Mouse (Mus musculus) adrenal gland, adult 2 months (tissue): ENCODE measurements at regions not wholly inside any gene's neighbourhood (a gene's known extent, or its start where the extent isn't known, plus 50 kb on each side); places are given as distances from the start of the nearest gene placed in this dataset.

Source experiments
- DNase-seq: peaks from one replicate; pipeline ENCODE4 v3.0.0; 2021

DNA sequence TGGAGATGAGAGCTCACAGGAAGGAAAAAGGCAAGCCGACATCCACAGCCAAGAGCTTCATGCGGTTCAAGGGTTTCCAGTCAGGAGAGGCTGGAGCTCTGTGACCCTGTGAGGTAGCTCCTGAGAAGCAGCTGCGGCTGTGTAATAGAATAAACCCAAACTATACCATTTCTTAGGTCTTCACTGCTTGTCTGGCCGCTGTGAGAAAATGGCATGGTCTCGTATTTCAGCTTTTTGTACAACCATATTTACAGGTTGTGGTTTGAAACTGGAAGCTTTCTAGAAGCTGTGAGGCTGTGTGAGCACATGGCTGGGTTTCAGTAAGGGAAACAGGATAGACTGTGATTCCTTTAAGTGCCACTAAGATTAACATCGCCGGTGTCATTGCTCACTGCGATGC is 388.6 kb upstream of the Gm11114 start:
- DNase-seq: no peak

DNA sequence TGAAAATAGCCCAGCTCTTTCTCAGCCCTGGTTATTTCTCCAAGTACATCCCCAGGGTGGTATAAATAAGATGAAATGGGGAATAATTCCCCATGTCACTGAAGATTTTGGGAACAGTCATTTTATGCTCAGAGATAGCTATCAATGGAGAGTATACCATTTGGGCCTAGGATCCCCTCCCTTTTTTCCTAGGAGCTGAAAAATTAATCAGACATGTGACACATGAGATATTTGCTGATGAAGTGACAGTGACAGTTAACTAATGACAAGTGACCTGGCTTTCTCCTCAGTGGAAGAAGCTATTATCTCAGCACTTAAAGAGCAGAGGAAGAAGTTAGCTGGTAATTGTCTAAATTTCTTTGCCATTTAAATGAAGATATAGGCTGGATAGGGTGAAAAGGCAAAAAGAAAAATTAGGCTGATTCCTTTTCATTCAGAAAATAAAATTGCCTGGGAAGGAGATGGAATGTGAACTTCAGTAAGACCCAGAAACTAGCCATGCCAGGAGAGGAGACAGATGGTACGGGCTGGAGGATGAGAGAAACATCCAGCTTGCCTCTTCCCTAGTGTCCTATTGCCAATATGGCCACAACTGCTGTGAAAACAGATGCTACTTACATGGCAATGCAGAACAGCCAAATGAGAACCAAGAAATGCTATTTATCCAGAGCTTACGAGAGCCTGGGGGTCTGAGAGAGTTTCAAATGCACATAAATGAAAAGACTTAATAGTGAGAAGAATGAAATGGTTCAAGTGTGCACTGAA is 376.1 kb upstream of the Gm11114 start:
- no peak for DNase-seq

DNA sequence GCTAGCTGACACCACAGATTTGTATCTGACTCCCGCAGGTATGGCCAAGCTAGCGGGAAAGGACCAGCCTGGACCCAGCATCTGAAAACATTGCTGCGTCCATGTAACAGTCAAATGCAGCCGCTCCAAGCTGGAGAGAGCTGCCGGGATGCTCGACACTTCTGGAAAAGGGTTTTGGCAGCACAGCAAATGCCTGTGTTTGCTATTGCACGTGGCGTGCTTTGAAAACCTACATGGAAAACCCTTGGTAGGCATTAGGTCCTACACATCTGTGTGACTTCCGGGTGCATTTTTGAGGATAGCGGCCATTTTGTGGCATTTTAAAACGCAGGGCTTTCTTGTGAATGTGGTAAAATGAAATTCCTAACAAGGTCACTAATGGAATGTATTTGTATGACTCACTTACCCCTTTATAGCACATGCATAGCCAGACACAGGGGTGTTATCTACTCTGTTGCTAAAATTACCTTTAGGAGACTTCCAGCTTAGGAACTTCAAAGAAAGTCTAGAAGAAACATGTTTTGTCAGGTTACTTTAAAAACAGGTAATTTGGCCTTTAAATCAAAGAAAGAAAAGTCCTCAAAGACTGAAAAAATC is 345.9 kb upstream of the Gm11114 start:
- DNase-seq: no peak

DNA sequence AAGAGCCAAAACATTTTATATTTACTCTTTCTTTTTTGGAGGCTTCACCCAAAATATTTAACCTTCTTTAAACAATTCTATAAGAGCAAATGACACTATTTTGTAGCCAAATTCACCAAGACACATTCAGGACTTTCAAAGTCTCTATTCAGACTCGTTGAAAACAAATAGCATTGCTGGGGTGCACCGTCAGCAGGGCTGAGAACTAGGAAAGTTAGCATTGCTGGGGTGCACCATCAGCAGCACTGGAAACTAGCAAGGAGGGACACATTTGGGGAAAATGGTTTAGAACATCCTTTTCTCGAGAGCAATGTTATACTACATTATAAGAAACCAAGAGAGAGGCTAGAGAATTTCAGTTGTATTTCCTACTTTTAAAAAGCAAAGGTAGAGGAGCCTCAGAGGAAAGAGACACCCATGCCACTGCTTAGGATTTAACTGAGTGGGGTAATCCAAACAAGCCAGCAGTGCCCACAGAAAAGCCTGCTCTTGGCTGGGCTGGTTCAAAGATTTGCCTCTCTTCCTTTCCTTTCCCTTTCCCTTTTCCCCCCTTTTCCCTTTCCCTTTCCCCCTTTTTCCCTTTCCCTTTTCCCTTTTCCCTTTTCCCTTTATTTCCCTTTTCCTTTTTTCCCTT is 342.5 kb upstream of the Gm11114 start:
- no peak for DNase-seq

DNA sequence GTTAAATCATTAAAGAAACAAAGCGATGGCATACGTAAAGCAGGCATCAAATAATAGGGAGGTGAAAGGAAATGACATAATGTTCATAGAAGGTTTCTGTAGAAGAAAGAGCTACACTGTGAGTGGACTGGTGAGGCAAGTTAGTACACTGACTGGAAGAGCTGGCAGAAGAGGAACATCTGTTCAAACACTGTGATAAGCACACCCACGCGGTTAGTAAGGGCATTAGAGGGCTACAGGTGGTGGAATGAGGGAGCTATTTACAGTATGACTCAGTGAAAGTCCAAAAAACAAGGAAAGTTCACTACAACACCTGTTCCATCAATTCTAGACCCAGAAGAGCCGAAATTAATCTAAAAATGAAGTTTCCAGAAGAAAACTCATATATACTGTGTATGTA is 335.1 kb upstream of the Gm11114 start:
- DNase-seq: no peak

DNA sequence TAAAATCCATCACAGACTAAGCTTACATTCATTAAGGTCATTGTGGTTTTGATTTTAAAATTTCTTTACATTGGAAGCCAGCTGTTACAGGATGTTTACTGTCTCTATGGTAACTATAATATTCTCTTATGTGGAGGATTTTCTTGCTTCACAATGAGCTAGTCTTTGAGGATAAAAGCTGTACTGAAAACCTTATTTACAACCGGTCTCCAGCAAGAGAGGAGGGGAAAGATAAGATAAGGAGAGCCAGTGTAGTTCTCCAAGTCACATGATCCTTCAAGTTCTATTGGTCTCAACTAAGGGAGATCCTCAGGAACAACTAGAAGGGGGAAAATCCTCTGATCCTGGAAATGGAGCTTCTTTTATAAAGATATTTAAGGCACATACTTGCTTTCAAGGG is 309.2 kb upstream of the Gm11114 start:
- DNase-seq: no peak

DNA sequence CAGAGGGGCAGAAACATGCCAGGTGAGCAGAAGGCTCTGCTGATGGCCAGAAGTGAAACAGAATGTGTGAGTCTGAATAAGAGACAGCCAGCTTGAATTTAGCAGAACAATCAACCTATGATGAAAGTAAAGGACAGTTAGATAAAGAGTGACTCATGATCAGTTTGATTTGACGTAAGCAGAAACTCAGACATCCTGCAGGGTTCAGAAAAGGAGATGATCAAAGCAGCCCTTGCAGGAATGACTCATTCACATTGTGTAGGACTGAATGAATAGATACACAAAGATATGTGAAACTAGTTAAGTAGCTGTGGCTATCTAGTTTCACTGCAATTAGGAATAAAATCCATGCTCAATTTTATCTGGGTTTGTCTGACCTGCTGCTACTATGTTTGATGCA is 301.2 kb upstream of the Gm11114 start:
- DNase-seq: peak; percentile 9

DNA sequence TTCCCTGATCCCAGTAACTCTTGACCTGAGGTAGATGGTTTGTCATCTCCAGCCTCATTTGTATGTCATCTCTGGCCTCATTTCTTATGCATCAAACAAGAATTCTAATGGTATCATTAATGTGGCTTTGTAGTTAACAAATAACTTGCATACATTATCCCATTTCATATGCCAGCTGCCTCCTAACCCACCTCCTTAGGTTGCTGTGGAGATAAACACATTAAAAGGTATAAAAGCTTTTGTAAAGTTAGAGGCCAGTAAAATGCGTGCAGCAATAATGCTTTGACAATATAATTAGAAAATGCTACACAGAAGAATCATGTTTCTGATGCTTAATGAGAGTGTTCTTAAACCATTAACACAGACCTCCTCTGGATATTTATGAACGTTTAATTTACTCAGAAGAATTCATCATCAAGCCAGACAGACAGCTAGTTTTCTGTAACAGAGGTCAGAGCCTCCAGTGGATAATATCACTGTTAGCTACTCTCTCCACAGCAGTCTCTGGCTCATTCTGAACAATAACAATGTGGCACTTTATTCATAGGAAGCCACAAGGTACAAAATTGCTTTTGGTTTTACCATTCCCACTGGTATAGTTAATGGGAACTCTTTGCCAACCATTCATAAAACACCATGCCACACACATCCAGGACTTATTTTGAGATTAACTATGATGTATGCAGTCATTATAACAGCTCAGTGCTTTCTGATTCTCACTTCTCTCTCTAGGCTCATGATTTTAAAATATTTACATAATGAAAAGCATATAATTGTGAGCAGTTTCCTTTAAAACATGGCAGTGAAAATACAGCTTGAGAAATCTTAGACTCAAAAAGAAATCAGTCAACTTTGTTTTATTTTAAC is 264.2 kb upstream of the Gm11114 start:
- no peak for DNase-seq

DNA sequence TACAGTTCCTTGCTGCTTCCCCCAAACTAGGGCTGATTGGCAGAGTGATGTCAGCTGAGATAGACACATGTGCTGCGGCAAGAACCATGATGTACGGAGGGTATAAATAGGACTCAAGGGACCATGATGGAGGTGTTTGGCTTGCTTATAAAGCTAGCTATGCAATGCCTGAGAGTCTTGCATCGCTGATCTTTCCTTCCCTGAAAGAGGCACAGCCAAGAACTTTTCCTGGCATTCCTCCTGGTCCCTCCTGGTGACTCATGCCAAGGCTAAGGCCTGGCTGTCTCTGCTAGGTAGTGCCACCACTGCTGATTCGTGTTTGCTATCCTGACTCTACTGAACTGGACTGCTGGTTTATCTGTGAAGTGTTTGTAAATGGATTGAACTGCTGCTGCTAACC is 260.0 kb upstream of the Gm11114 start:
- DNase-seq: peak; percentile 51

DNA sequence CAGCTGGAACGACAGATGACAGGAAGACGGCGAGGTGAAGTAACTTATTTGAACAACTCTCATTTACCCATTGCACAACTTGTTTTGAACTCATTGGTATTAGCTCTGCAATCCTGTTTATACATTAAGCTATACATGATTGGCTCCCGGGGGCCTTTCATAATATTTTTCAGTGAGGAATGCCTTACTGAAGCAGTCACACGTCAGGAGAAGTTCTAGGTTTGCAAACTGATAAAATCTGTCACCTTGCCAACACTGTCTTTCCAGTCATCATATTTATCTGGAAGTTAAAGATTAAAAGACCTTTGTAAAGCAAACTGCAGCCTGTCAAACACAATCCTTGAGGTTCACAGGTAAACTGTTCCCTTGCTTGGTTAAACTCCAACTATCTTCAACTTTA is 232.6 kb upstream of the Gm11114 start:
- no peak for DNase-seq

DNA sequence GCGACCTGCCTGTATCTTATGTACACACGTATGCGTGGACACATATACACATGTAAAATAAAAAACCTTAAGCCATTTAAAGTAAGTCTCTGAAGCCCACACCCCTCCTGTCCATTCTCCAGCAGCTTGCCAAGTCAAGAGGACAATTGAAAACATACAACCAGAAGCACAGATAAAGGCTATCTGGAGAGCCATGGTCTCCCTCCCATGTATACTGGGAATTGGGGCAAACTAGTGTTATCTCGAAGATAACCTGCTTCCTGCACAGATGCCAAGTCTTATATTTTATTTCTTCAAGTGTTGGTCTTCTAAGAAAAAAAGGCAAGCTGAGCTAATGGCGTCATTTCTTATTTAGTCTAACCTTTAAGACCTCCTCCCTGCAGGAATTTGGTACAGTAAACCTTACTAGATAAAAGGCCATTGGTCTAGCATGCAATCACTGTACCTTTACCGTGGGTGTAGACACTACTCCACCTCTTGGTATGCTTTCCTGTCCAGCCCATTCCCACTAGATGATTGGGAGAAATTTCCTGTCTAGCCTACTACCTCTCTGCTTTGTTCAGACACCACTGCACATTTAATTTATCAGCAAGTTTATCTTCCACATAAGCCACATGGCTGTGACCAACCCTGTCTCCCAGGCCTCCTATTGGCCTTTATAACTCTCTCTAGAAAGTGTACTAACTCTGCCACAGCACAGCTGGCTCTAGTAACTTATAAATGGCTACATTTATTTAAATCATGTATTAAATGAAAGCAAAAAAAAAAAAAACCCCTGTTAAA is 223.8 kb upstream of the Gm11114 start:
- no peak for DNase-seq

DNA sequence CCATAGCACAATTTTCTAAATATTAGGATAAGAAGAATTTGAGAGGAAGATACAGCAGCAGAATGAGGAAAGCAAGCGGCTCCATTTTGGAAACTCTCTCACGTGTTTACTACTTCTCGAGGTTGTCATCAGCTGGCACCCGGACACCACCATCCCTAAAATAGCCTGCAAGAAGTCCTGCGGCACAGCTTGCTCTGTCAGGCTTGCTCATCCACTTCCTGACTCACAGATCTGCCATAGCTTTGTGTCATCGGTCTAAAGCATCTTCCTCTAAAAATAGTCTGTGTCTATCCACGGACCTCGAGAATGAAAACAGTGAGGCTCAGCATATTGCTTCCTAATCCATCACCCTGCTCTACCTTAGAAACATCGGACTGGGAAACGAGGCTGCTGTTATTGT is 222.3 kb upstream of the Gm11114 start:
- DNase-seq: no peak

DNA sequence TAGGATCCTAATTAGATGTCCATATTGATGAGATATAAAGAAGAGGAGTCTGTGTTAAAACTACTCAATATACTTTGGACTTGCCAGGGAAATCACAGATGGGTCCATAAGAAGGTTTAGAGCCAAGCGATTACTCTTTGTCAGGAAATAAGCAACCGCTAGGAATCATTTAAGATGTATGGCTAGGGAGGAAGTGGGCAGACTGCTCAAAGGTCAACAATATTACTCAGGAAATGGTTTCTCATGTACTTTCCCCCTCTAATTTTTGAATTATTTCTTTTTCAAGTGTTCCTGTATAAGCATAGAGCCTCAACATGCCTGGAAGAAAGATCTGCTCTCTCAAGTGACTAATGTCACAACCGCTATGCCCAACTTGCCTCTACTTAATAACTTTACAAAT is 217.3 kb upstream of the Gm11114 start:
- DNase-seq: no peak

DNA sequence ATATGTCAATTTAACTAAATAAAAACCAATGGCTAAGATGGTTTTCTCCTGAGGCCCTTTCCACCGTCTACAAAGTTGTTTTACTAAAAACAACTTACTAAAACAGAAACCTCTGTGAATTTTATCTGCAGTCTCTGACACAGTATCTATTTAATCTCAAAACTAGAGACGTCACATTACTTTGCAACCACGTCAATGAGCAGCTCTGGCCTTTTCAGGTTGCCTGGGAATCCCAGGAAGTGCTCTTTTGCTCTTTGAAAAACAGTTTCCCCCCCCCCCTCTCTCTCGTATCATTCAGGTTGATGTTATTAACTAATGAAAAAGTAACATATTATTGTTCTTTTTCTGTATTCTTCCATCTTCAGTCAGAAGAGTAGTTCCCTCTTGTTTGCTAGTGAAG is 216.1 kb upstream of the Gm11114 start:
- DNase-seq: no peak

DNA sequence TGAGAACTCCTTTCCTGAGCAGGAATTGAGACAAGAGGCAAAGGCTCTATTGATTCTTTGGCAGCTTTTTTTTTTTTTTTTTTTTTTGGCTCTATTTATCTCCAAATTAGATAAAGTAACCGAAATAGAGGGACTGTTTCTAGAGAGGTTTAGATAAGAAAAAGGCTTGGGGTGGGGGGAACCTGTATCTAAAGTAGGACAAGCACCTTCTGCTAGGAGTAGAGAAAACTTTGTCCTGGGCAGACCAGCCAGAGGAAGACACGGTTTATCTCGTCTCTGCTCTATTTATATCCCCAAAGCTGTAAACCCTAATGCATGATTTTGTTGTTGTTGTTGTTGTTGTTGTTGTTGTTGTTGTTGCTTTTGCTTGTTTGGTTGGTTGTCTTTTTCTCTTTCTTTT is 199.6 kb upstream of the Gm11114 start:
- DNase-seq: no peak

DNA sequence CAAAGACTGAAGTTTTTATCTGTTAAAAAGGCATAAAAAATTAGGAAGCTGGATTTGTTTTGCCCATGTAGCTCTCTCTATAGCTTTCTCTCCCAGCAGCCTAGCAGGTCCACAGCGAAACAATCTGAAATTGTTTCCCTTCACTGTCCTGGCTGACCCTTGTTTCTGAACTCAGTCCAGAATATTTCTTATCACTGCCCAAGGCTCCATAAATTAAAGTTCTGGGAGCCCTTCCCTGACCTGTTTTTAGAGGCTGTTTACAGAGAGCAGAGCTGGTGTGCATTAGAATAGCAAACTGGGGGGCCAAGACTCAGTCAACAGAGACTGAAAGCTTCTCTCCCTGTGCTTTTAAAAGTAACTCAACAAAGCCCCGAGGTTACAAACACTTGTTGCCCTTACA is 198.3 kb upstream of the Gm11114 start:
- peak; percentile 29 for DNase-seq

DNA sequence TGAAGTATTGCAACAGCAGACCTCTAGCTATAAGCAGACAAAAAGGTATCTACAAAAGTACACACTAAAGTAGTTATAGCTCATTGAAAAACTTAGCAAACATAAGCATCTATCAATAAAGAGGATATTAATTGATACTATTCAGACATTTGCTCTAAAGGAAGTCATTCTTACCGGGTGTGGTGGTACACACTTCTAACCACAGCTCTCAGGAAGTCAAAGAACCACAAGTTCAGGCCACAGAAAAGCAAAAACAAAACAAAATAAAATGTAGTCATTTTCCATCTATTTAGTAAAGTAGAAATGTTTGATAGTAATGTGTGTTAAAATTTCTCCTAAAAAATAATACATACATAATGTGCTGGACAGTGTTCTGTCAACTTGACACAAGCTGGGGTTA is 192.5 kb upstream of the Gm11114 start:
- no peak for DNase-seq

DNA sequence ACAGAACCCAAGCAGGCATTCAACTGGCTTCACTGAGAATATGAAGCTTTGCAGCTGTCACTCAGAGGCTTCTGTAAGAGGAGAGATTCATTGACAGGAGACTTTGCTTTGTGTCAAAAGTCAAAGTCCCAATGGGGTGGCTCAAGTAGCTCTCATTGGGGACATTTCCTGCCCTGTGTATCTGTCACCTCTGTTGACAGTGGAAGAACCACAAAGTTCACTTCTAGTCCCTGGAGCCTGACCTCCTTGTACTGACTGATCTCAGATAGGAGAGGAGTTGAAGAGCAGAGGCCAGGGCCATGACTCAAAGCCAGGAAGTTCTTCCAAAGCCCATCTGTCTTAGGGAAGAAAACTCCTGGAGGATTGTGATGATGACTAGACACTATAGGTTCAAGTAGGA is 191.5 kb upstream of the Gm11114 start:
- DNase-seq: no peak

DNA sequence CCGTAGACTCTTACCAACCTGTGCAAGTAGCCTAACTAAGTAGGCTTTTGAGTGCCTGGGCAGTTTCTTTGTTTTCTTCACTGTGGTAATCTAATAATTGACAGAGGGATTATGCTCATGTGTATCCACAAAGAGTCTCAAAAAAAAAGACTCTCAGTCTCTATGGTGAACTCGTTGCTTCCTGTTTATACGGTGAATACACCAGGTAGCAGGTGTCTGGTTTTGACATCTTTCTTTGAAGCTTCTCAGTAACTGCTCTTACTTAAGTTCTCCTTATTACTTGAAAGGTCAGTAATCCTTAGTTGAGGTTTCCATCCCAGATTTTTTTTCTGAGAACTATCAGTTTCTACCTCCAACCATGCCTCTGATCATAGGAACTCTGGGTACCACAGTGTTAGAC is 188.9 kb upstream of the Gm11114 start:
- DNase-seq: no peak

DNA sequence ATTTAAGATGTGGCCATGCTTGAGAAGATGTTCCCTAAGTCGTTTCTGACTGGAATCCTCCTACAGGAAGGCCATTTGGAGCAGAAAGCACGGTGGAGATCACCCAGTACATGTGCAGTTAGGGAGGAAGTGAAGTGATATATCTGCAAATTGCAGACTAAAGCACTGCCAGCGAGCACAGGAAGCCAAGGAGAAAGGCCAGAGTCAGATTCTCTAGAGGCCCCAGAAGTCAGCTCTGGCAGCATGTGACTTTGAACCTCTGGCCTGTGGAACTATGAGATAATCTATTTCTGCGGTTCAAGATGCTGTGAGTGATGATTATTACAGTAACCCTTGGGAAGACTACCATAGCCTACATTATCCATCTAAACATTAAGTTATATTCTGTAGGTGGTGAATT is 186.8 kb upstream of the Gm11114 start:
- no peak for DNase-seq

DNA sequence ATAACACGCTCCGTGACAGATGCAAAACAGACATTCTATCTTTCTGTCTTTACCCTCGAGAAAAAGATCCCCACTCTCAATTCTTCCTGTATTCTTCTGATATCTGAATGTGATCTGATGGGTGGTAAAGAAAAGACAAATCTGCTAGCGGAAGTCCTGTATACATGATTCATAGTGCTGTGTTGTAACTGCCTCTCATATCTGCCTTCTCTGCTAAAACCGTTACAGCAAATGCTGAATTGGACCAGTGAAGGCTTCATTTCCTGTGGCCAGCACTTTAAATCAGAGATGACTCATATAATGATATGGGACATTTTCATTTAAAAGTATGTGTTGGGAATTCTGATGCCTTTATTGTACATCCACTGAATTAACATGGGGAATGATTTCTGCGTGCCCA is 186.0 kb upstream of the Gm11114 start:
- DNase-seq: no peak

DNA sequence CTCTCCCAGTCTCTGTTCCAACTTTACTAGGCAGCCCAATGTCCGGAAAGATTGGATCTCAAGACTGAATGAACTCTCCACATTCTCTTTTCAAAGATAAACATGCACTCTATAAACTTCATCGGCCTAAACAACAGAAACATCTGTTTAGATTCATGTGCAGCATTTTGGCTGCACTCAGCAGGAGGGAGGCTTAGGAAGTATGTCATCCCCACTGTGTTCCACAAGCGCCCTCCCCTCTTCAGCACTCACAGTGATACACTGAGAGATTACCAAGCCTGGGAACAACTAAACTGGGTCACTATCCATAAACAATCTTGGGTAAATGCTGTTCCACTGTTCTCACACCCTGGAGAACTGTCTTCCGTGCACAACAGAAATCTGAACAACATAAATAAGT is 185.5 kb upstream of the Gm11114 start:
- DNase-seq: no peak
